ENCODE assay signal across 8 mouse cellular contexts in genomic region chr15:95789562-95790528, GRCm38 (mm10). TPM values are rescaled to one million over a fixed set of nuclear protein-coding genes. Genes with fewer than 3 reads are reported as not detected.
A peak's percentile ranks its signal among the peaks of the same experiment; 100 is the strongest.
DNase-seq lines count a peak whose midpoint lies in the region; ATAC-seq lines count a peak whose summit lies in the region.

No protein-coding gene starts in this region.

- 0 out of 2 replicates have a peak, but pooled peaks cover 5% of the 10 kb centered on the region for H3K36me3 ChIP-seq in heart, embryonic 14.5 days (ENCODE audit: control insufficient read depth, insufficient read depth, low read length)
- H3K36me3 ChIP-seq in embryonic facial prominence, embryonic 11.5 days (replicated peaks; ENCODE audit: control insufficient read depth, insufficient read depth, low read depth, low read length), result no peaks in the 10 kb centered on the region
- H3K36me3 ChIP-seq in intestine, embryonic 14.5 days (ENCODE audit: control insufficient read depth, insufficient read depth, low read length), result no peaks in the 10 kb centered on the region; the same call in 1 of the 2 replicates
- H3K36me3 ChIP-seq in liver, embryonic 15.5 days (replicated peaks), result no peaks in the 10 kb centered on the region

- intact Hi-C loops in heart, postnatal 36 days (cut with DNase I), result loop anchor here (1.0 to 5.0 kb wide), 4 partner anchors 15 to 497 kb away; partner anchors contain the start of gene Arid2

- no peaks in the 10 kb centered on the region for H3K9me3 ChIP-seq in heart, embryonic 14.5 days (ENCODE audit: control insufficient read depth, low read length)
- H3K9me3 ChIP-seq in embryonic facial prominence, embryonic 11.5 days (replicated peaks; ENCODE audit: control insufficient read depth, low read length), result no peaks in the 10 kb centered on the region
- no peaks in the 10 kb centered on the region for H3K9me3 ChIP-seq in intestine, embryonic 14.5 days (ENCODE audit: control insufficient read depth, low read length)
- no peaks in the 10 kb centered on the region for H3K9me3 ChIP-seq in liver, embryonic 15.5 days (replicated peaks)

- H3K27me3 ChIP-seq in heart, embryonic 14.5 days (ENCODE audit: control insufficient read depth, insufficient read depth, low read length), result no peaks in the 10 kb centered on the region
- no peaks in the 10 kb centered on the region for H3K27me3 ChIP-seq in embryonic facial prominence, embryonic 11.5 days (ENCODE audit: control insufficient read depth, insufficient read depth, low read length)
- H3K27me3 ChIP-seq in intestine, embryonic 14.5 days (replicated peaks; ENCODE audit: control insufficient read depth, insufficient read depth, low read length), result no peaks in the 10 kb centered on the region
- peaks cover 34% of the 10 kb centered on the region for H3K27me3 ChIP-seq in liver, embryonic 15.5 days

- ATAC-seq in heart, embryonic 14.5 days (ENCODE audit: insufficient number of reproducible peaks, insufficient read depth, low FRiP score, low read depth), result peak; percentile 38
- ATAC-seq in embryonic facial prominence, embryonic 11.5 days (replicated peaks; ENCODE audit: insufficient number of reproducible peaks, low FRiP score, low TSS enrichment, low read depth), result peak; percentile 49
- ATAC-seq in intestine, embryonic 14.5 days (replicated peaks; ENCODE audit: low FRiP score, low TSS enrichment, low read depth), result peak; percentile 29; the same call in 1 of the 2 replicates
- peak; percentile 43 for ATAC-seq in liver, embryonic 15.5 days (ENCODE audit: insufficient read depth)

- peak overlapping the region; percentile 90 for H3K9ac ChIP-seq in heart, embryonic 14.5 days (ENCODE audit: low read length)
- peak overlapping the region; percentile 88 for H3K9ac ChIP-seq in embryonic facial prominence, embryonic 11.5 days (replicated peaks; ENCODE audit: low read length)
- peak overlapping the region; percentile 94 for H3K9ac ChIP-seq in intestine, embryonic 14.5 days (ENCODE audit: low read length)
- peak overlapping the region; percentile 69 for H3K9ac ChIP-seq in liver, embryonic 15.5 days

- 18% methylated on average over 32 of the region's 32 CpGs for WGBS in heart, embryonic 14.5 days
- 9% methylated on average over 32 of the region's 32 CpGs for WGBS in embryonic facial prominence, embryonic 11.5 days
- 19% methylated on average over 32 of the region's 32 CpGs for WGBS in intestine, embryonic 14.5 days
- 19% methylated on average over 32 of the region's 32 CpGs for WGBS in liver, embryonic 15.5 days (ENCODE audit: insufficient replicate concordance)

- peak overlapping the region; percentile 72 for H3K4me2 ChIP-seq in heart, embryonic 14.5 days (ENCODE audit: low read length)
- H3K4me2 ChIP-seq in embryonic facial prominence, embryonic 11.5 days (ENCODE audit: low read depth, low read length), result peak overlapping the region; percentile 84
- H3K4me2 ChIP-seq in intestine, embryonic 14.5 days (ENCODE audit: low read length), result peak overlapping the region; percentile 86
- H3K4me2 ChIP-seq in liver, embryonic 15.5 days, result peak overlapping the region; percentile 90

- DNase-seq in heart, postnatal 36 days, result no peak
- peak; percentile 83 for DNase-seq in MEL-GATA-1-ER (ENCODE audit: extremely low read depth, low read depth)
- DNase-seq in embryonic facial prominence, embryonic 11.5 days (ENCODE audit: low spot score), result no peak
- no peak for DNase-seq in intestine, embryonic 14.5 days (ENCODE audit: low spot score)
- peak; percentile 59 for DNase-seq in ovary, postnatal 36 days (ENCODE audit: low spot score)
- no peak for DNase-seq in thymus, adult 18-20 months

- H3K4me1 ChIP-seq in heart, embryonic 14.5 days (ENCODE audit: control insufficient read depth in 2 of 2, insufficient read depth in 2 of 2, low read length in 2 of 2), result peaks cover 7 to 32% of the 10 kb centered on the region in 2 experiments
- no peaks in the 10 kb centered on the region; the same call in 1 of the 2 replicates for H3K4me1 ChIP-seq in embryonic facial prominence, embryonic 11.5 days (ENCODE audit: control insufficient read depth, insufficient read depth, low read length)
- peaks cover 37% of the 10 kb centered on the region for H3K4me1 ChIP-seq in intestine, embryonic 14.5 days (replicated peaks; ENCODE audit: control insufficient read depth, insufficient read depth, low read length)
- H3K4me1 ChIP-seq in liver, embryonic 15.5 days (replicated peaks), result peaks cover 34% of the 10 kb centered on the region

- peak overlapping the region; percentile 65 to 77 for H3K4me3 ChIP-seq in heart, embryonic 14.5 days (ENCODE audit: control insufficient read depth in 1 of 2, insufficient read depth in 1 of 2, low read depth in 1 of 2, low read length in 2 of 2)
- peak overlapping the region; percentile 78 for H3K4me3 ChIP-seq in embryonic facial prominence, embryonic 11.5 days (ENCODE audit: low read depth, low read length)
- H3K4me3 ChIP-seq in intestine, embryonic 14.5 days (ENCODE audit: low read depth, low read length), result peak overlapping the region; percentile 73
- H3K4me3 ChIP-seq in liver, embryonic 15.5 days (replicated peaks), result peak overlapping the region; percentile 69

- H3K27ac ChIP-seq in heart, embryonic 14.5 days (replicated peaks in 1 of 2; ENCODE audit: control insufficient read depth in 1 of 2, insufficient read depth in 1 of 2, low read depth in 2 of 2, low read length in 2 of 2), result peak overlapping the region; percentile 72 to 84
- no peak overlapping the region; the same call in 1 of the 2 replicates for H3K27ac ChIP-seq in embryonic facial prominence, embryonic 11.5 days (replicated peaks; ENCODE audit: low read depth, low read length)
- peak overlapping the region; percentile 85 for H3K27ac ChIP-seq in intestine, embryonic 14.5 days (ENCODE audit: low read depth)
- H3K27ac ChIP-seq in liver, embryonic 15.5 days (replicated peaks), result peak overlapping the region; percentile 51; the same call in 1 of the 2 replicates

RNA-seq across cellular contexts. Expression of gene Ano6, which starts 0.8 kb away (rescaled TPM):
- 35.9 and 37.2 TPM in 2 replicates for polyA plus RNA-seq in heart, embryonic 14.5 days (2014; fragmentation: Nextera tagmentation; extraction: Ambion mirVana)
- 10 to 100 TPM; 20.6 to 23.0 TPM for total RNA-seq in heart, postnatal 36 days (2021)
- polyA plus RNA-seq in embryonic facial prominence, embryonic 11.5 days (2014; fragmentation: Nextera tagmentation; extraction: Ambion mirVana), result 39.6 and 43.9 TPM in 2 replicates
- polyA plus RNA-seq in intestine, embryonic 14.5 days (2014; fragmentation: Nextera tagmentation; extraction: Ambion mirVana), result 66.2 and 71.8 TPM in 2 replicates
- 8.4 and 9.2 TPM in 2 replicates for polyA plus RNA-seq in liver, embryonic 15.5 days (2015; fragmentation: Nextera tagmentation; extraction: Ambion mirVana)

Comparison
In these comparisons a context has a peak if more than half of its experiments do, and no peak if none do; other contexts are left out.
1. DNase-seq: peak in MEL-GATA-1-ER (single experiment) and ovary, postnatal 36 days (single experiment); none in heart, postnatal 36 days (0 of 2), embryonic facial prominence, embryonic 11.5 days (single experiment), intestine, embryonic 14.5 days (single experiment) and thymus, adult 18-20 months (0 of 2).
2. Peak in every context shown above with its lines, with median percentiles within 50 percentile points of each other: ATAC-seq, H3K4me2 ChIP-seq, H3K4me3 ChIP-seq and H3K9ac ChIP-seq.